Mouse (Mus musculus) ZHBTc4 (cell line): ENCODE measurements around the gene Slc5a12.

Experiments used
- DNase-seq: peaks from one replicate; pipeline ENCODE4 v3.0.0-alpha.2; 2011; ENCODE audit warnings: low read depth, low spot score

The Slc5a12 gene

DNA sequence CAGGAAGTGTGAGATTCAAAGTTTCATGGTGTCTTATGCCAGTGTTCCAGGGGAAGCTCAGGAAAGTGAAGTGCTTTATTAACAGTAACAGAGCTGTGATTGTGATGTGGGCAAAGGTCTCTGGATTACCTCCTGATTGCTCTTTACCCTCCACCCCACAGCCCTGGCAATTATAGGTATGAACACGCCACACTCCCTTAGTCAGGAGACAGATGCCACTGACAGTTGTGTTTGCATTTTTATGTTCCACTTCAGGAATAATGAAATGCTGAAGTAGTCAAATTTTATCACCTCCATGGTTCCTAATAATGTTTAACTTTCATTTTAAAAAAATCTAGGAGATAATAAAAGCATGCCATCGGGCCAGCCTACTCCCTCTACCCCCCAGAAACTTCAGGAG lies at the start of gene Slc5a12:
Slc5a12 (plus strand) TSS at position 367 of the 400 bp plus-strand sequence.
- no peak for DNase-seq

DNA sequence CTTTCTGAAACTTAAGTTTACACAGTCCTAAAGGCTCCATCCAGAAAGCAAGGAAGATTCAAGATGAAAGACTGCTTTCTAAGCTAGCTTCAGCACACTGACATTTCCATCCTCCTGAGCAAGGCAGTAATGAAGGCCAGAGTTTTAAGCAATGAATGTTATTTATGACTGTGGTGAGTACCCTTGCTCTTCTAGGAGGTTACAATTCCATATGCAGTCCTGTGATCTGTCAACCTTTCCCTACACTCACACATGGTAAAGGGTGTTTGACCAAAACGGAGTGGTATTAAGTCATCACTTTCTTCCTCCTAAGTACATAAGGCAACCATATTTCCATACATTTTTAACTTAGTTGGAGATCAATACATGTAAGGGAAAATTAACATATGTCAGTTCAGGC lies 41.0 kb upstream of the Slc5a12 start:
- no peak for DNase-seq

DNA sequence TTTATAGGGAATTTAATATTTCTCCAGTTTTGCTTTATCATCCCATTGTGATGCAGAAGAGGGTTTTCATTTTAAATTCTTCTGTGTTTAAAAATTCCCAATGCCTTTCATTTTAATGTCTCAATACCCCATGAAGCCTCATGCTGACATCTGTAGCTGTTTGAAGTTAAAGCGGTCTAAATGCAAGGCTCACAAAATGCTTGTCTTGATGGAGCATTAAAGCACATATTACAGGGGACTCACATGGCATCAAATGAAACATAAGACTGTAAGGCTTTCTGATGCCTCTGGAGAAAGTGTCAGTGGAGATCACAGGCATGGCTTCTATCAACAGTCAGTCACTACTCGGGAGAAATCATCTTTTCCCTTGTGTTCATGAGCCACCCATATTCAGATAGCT lies 34.5 kb upstream of the Slc5a12 start:
- no peak for DNase-seq

DNA sequence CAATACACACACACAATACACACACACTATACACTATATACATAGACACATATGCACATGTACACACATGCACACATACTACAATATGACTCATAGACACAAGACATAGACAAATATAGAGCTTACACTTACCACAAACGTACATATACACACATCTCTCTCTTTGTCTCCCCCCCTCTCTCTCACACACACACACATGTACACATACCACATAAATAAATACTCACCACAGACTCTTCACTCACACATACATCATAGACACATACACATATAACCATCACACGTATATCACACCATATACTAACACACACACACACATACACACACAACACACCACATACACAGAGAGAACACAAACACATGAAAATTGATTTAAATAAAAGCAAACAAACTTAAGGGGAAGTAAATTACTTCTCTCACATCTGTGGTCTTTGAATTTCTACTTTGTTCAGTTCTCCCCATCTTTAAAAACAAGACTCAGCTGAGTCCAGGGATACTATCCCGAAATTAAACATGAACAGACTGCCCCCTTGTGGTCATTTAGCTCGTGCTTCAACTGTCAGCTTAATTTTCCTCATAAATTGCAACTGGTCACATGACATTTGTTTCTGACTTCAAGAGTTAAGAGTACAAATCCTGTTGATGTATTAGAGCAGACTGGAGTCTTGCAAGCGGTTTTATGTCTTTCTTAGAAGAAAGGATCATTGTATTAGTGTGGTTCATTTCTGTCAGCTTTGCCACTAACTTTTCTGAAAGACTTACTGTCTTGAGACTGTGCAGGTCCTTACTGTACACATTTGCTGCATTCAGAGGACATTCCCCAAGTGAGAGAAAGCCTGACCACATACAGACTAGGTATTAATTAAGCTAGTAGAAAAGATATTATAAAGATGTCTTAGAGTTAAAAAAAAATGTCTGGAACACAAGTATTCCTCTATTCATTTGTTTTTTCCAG lies 32.1 kb upstream of the Slc5a12 start:
- DNase-seq: peak; percentile 71

- DNase-seq: no peak
These were observed 10.4 kb upstream of the Slc5a12 start for GRCm38 (mm10) chr2:110586692-110587091.

DNA sequence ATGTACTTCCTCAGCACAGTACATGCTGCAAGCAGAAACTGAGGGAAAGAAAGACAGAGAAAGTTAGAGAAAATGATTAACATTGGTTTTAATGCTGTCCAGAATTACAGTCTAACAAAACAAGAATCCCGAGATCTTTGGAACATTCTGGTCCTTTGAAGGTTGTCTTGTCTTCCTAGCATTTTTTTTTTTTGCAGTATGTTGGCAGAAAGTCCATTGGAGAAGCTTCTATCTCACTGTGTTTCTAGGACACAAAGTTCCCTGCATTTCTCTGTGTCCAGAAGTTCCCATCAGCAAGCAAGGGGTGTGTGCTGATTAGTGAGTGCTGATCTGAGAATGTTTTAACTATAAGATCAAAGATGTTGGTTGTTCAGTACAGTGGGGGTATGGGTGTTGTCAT lies 7.1 kb upstream of the Slc5a12 start:
- DNase-seq: no peak

- DNase-seq: no peak
These were observed 4.8 kb upstream of the Slc5a12 start for GRCm38 (mm10) chr2:110592276-110592675.

GRCm38 (mm10) chr2:110644358-110644757 lies 47.3 kb downstream of the Slc5a12 start:
- no peak for DNase-seq

DNA sequence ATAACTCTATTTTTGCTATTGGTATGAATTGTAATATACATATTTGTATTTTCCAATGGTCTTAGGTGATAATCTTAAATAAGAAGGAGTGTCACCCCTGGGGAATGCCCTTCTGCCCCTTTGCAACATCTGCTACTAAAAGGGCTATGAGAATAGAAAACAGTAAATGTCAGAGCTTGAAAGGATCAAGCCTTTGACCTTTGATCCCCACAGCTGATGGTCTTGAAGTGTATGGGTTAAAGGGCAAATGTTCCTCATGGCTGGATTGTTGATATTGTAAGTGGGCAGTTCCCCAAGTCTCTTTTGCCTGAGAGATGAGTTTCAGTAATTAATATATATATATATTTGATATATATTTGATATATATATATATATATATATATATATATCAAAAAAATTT lies 47.7 kb downstream of the Slc5a12 start:
- no peak for DNase-seq

DNA sequence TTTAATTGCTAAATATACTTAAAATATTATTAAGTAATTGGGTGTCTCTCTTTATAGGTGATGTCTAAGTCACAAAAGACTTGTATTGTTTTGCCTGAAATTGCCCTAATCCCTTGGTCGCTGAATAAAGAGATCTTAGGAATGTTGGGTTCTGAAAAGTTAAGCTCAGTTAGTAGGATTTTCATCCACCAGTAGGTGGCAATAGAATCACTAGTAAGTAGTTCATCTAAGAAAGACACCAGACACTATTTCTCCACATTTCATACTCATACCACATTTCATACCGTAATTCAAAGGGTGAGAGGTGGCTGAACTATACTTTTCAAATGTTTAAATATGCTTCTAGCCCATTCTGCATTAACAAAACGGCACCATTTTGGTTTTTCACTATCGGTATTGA lies 66.2 kb downstream of the Slc5a12 start:
- peak; percentile 21 for DNase-seq

DNA sequence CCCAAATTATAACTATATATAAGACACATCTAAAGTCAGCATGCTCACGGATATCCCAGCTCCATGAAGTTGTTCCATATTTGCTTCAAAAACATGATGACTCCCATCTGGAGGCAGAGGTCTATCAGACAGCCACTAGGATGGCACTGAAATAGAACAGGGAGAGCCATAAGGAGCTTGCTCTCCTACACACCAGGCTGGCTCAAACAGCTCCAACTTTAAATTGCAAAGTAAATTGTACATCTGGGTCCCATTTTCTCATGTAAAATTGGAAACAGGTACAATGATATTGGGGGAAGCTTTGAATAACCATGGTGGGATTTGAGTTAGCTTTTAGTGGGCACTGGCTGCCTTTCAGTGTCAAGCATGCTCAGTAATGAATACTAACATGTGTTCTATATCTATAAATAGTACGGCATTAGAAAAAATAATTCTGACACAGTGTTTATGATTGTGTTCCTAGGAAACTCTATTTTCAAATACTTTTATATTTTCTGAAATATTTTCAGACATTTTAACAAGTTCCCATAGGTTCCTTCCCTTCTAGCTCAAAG lies 74.0 kb downstream of the Slc5a12 start:
- no peak for DNase-seq
